Comparison of ENCODE assay signal across 10 mouse cellular contexts in genomic region chr4:58546441-58547272, GRCm38 (mm10). TPM values are rescaled to one million over a fixed set of nuclear protein-coding genes. Genes with fewer than 3 reads are reported as not detected.
A peak's percentile ranks its signal among the peaks of the same experiment; 100 is the strongest.
DNase-seq lines count a peak whose midpoint lies in the region; ATAC-seq and TF ChIP-seq lines count a peak whose summit lies in the region.
"Had no signal": no experiment of that assay in that cellular context is flagged by ENCODE, and none has a peak within 500 bp of the region (broad histone marks: within the 10 kb centered on the region; RNA-seq: fewer than 3 reads in every experiment).

No protein-coding gene starts in this region.

- no peak for TF ChIP-seq CTCF in gastrocnemius, adult 2 months (IDR thresholded peaks at IDR 0.05)
- peak; percentile 16; the same call in 1 of the 2 replicates for TF ChIP-seq CTCF in lung, postnatal 0 days (IDR thresholded peaks at IDR 0.05)
- no peak for TF ChIP-seq CTCF in lung, adult 2 months (IDR thresholded peaks at IDR 0.05; ENCODE audit: insufficient read depth, low read length)

- no peaks in the 10 kb centered on the region for H3K27me3 ChIP-seq in lung, postnatal 0 days (replicated peaks; ENCODE audit: insufficient read depth, low read length)
- H3K27me3 ChIP-seq in forebrain, embryonic 16.5 days (replicated peaks; ENCODE audit: control insufficient read depth, insufficient read depth, low read length), result no peaks in the 10 kb centered on the region
- H3K27me3 ChIP-seq in stomach, embryonic 14.5 days (ENCODE audit: control insufficient read depth, insufficient read depth, low read length), result no peaks in the 10 kb centered on the region
- H3K27me3 ChIP-seq: midbrain, embryonic 15.5 days had no signal

- ATAC-seq in lung, postnatal 0 days, result peak; percentile 14; the same call in 1 of the 2 replicates
- ATAC-seq in forebrain, embryonic 16.5 days, result peak; percentile 77
- peak; percentile 62 for ATAC-seq in stomach, embryonic 14.5 days (ENCODE audit: insufficient number of reproducible peaks, insufficient read depth, low FRiP score, low read depth)
- ATAC-seq: midbrain, embryonic 15.5 days had no signal

- WGBS in lung, postnatal 0 days, result 27% methylated on average over 11 of the region's 11 CpGs
- WGBS in lung, adult 2 months, result 39% methylated on average over 11 of the region's 11 CpGs
- 38% methylated on average over 11 of the region's 11 CpGs for WGBS in forebrain, embryonic 16.5 days
- 22% methylated on average over 11 of the region's 11 CpGs for WGBS in stomach, embryonic 14.5 days

- H3K27ac ChIP-seq in gastrocnemius, adult 2 months, result peak overlapping the region; percentile 53
- H3K27ac ChIP-seq in lung, postnatal 0 days (ENCODE audit: low read length), result 0 out of 2 replicates have a peak overlapping the region, but pooled peaks have one; percentile 0
- no peak overlapping the region for H3K27ac ChIP-seq in forebrain, embryonic 16.5 days (ENCODE audit: low read length)
- H3K27ac ChIP-seq in stomach, embryonic 14.5 days (ENCODE audit: low read length), result peak overlapping the region; percentile 48; the same call in 1 of the 2 replicates
- H3K27ac ChIP-seq: midbrain, embryonic 15.5 days had no signal

- H3K9ac ChIP-seq in lung, postnatal 0 days (replicated peaks; ENCODE audit: low read depth), result 0 out of 2 replicates have a peak overlapping the region, but pooled peaks have one; percentile 5
- H3K9ac ChIP-seq in forebrain, embryonic 16.5 days (replicated peaks; ENCODE audit: low read depth, low read length), result no peak overlapping the region
- no peak overlapping the region for H3K9ac ChIP-seq in stomach, embryonic 14.5 days (replicated peaks; ENCODE audit: low read depth, low read length)
- H3K9ac ChIP-seq: midbrain, embryonic 15.5 days had no signal

- no peak for TF ChIP-seq POLR2A in lung, adult 2 months (IDR thresholded peaks at IDR 0.05; ENCODE audit: borderline replicate concordance, extremely low read depth, low read depth, low read length)

- H3K9me3 ChIP-seq in lung, postnatal 0 days (ENCODE audit: low read length), result no peaks in the 10 kb centered on the region
- H3K9me3 ChIP-seq in forebrain, embryonic 16.5 days (ENCODE audit: control insufficient read depth, low read length), result no peaks in the 10 kb centered on the region
- H3K9me3 ChIP-seq in stomach, embryonic 14.5 days (ENCODE audit: control insufficient read depth, low read depth, low read length), result no peaks in the 10 kb centered on the region
- H3K9me3 ChIP-seq: midbrain, embryonic 15.5 days had no signal

- intact Hi-C loops in gastrocnemius, adult 2 months (cut with DNase I), result loop anchor here (10.0 kb wide), 1 partner anchor 102 kb away; no protein-coding TSS in a partner anchor
- intact Hi-C loops in gastrocnemius, postnatal 36 days (cut with DNase I), result no loop called here

- peaks cover 10% of the 10 kb centered on the region; the same call in 1 of the 2 replicates for H3K4me1 ChIP-seq in lung, postnatal 0 days (ENCODE audit: insufficient read depth, low read depth, low read length)
- peaks cover 2% of the 10 kb centered on the region; the same call in 1 of the 2 replicates for H3K4me1 ChIP-seq in lung, adult 2 months (ENCODE audit: control insufficient read depth, insufficient read depth, low read length)
- H3K4me1 ChIP-seq in forebrain, embryonic 16.5 days (replicated peaks; ENCODE audit: control insufficient read depth, insufficient read depth, low read length), result 0 out of 2 replicates have a peak, but pooled peaks cover 2% of the 10 kb centered on the region
- H3K4me1 ChIP-seq in stomach, embryonic 14.5 days (ENCODE audit: control insufficient read depth, insufficient read depth, low read length), result peaks cover 54% of the 10 kb centered on the region
- H3K4me1 ChIP-seq: midbrain, embryonic 15.5 days had no signal

- no peak overlapping the region for H3K4me2 ChIP-seq in lung, postnatal 0 days (replicated peaks; ENCODE audit: low read depth, low read length)
- H3K4me2 ChIP-seq in forebrain, embryonic 16.5 days (ENCODE audit: low read length), result no peak overlapping the region
- no peak overlapping the region for H3K4me2 ChIP-seq in stomach, embryonic 14.5 days (replicated peaks; ENCODE audit: low read depth, low read length)
- H3K4me2 ChIP-seq: midbrain, embryonic 15.5 days had no signal

- DNase-seq in gastrocnemius, adult 2 months, result no peak
- DNase-seq in gastrocnemius, postnatal 36 days, result no peak
- peak; percentile 18 for DNase-seq in lung, postnatal 0 days (ENCODE audit: low spot score)
- DNase-seq in lung, adult 2 months, result no peak
- no peak for DNase-seq in spleen, postnatal 10 days (ENCODE audit: low spot score in 2 of 2)
- no peak for DNase-seq in adrenal gland, postnatal 36 days
- DNase-seq: right cerebral cortex, postnatal 14 days had no signal

- H3K4me3 ChIP-seq in gastrocnemius, adult 2 months, result no peak overlapping the region
- H3K4me3 ChIP-seq in lung, postnatal 0 days (ENCODE audit: low read depth, low read length), result no peak overlapping the region
- no peak overlapping the region for H3K4me3 ChIP-seq in lung, adult 2 months (replicated peaks; ENCODE audit: extremely low read depth, low read depth, low read length)
- H3K4me3 ChIP-seq in forebrain, embryonic 16.5 days (replicated peaks; ENCODE audit: low read length), result no peak overlapping the region
- H3K4me3 ChIP-seq in stomach, embryonic 14.5 days (ENCODE audit: low read depth, low read length), result no peak overlapping the region
- H3K4me3 ChIP-seq: midbrain, embryonic 15.5 days had no signal

- no peak for TF ChIP-seq EP300 in lung, postnatal 0 days (IDR thresholded peaks at IDR 0.05)

- no peaks in the 10 kb centered on the region for H3K36me3 ChIP-seq in lung, postnatal 0 days (ENCODE audit: insufficient read depth, low read length)
- no peaks in the 10 kb centered on the region for H3K36me3 ChIP-seq in forebrain, embryonic 16.5 days (ENCODE audit: control insufficient read depth, insufficient read depth)
- peaks cover 12% of the 10 kb centered on the region; the same call in 1 of the 2 replicates for H3K36me3 ChIP-seq in stomach, embryonic 14.5 days (ENCODE audit: control insufficient read depth, insufficient read depth, low read length)
- H3K36me3 ChIP-seq: midbrain, embryonic 15.5 days had no signal

RNA-seq across cellular contexts. Expression of gene Lpar1, which starts 7.0 kb away (rescaled TPM):
- 10 to 100 TPM in 1 of 2 experiments, 1 to 10 TPM in 1; 5.3 to 13.8 TPM for total RNA-seq in gastrocnemius, adult 2 months (2021)
- total RNA-seq in gastrocnemius, postnatal 36 days (2021), result 10 to 100 TPM in 1 of 2 experiments, 1 to 10 TPM in 1; 8.3 to 10.5 TPM
- polyA plus RNA-seq in lung, postnatal 0 days (2015; fragmentation: Nextera tagmentation; extraction: Ambion mirVana), result 29.5 and 31.8 TPM in 2 replicates
- 27.8 and 29.0 TPM in 2 replicates for polyA plus RNA-seq in lung, adult 2 months (2012; rRNA removed)
- polyA plus RNA-seq in forebrain, embryonic 16.5 days (2015; fragmentation: Nextera tagmentation; extraction: Ambion mirVana), result 28.7 and 38.3 TPM in 2 replicates
- polyA plus RNA-seq in stomach, embryonic 14.5 days (2014; fragmentation: Nextera tagmentation; extraction: Ambion mirVana), result 92.6 and 99.7 TPM in 2 replicates
- 10 to 100 TPM; 15.9 to 28.0 TPM for total RNA-seq in adrenal gland, postnatal 36 days (2021)

Comparison
In these comparisons a context has a peak if more than half of its experiments do, and no peak if none do; other contexts are left out.
1. ATAC-seq: peak in every context shown above with its lines; median percentile 77 in forebrain, embryonic 16.5 days; 62 in stomach, embryonic 14.5 days; 14 in lung, postnatal 0 days.